Mouse (Mus musculus) E14TG2a.4 (cell line): Measurements from ENCODE around the gene Shisa6.

Experiments
- CTCF ChIP-seq: conservative IDR thresholded peaks from 2 replicates; pipeline ENCODE4 v1.5.1; 2014; ENCODE audit warnings: low read length
- POU5F1 ChIP-seq: IDR thresholded peaks from 2 replicates; pipeline ENCODE4 v1.6.1; 2014; ENCODE audit warnings: low read length, borderline replicate concordance

DNA sequence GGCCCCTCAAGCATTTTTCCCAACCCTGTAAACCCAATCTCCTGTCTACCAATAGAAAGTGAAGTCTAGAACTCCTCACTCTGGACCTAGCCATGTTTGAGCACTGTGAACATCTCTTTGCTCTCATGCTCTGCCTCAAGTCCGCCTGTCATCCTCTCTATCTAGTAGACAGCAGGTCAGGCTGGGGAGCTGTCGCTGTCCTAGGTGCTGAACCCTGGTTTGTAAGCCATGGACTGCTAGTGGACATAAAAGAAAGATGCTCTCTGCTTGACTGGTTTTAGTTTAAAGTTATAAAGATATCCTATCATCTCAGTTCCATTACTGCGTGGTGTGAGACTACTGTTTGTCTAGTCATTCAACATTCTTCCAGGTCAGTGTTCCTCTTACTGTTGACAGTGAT, 266.9 kb downstream of the Shisa6 start:
- no peak for TF ChIP-seq CTCF
- TF ChIP-seq POU5F1: no peak
